Mouse (Mus musculus) midbrain, embryonic 15.5 days (tissue): ENCODE results near the gene Snx21. TPM values are rescaled to one million over a fixed set of nuclear protein-coding genes. Genes with fewer than 3 reads are reported as not detected.

Source experiments
- ATAC-seq: fragments of 200-750 bp; cut with Nextera tagmentation; replicated peaks from 2 replicates; pipeline ENCODE4 v1.8.0; 2017; ENCODE audit warnings: moderate TSS enrichment
- H3K27ac ChIP-seq: fragments of 300-500 bp; sonication (generic); 2 replicates; pipeline ENCODE4 v1.5.1; 2015; ENCODE audit warnings: mild to moderate bottlenecking, inconsistent platforms
- H3K27me3 ChIP-seq: fragments of 300-500 bp; sonication (generic); replicated peaks from 2 replicates; pipeline ENCODE4 v1.6.1; 2015; ENCODE audit warnings: inconsistent platforms
- H3K36me3 ChIP-seq: fragments of 300-500 bp; sonication (generic); replicated peaks from 2 replicates; pipeline ENCODE4 v1.6.1; 2015; ENCODE audit warnings: inconsistent platforms
- H3K4me1 ChIP-seq: fragments of 300-500 bp; sonication (generic); 2 replicates; pipeline ENCODE4 v1.6.1; 2015; ENCODE audit warnings: inconsistent platforms
- H3K4me2 ChIP-seq: fragments of 300-500 bp; sonication (generic); 2 replicates; pipeline ENCODE4 v1.6.1; 2015; ENCODE audit warnings: inconsistent platforms, mild to moderate bottlenecking, moderate library complexity
- H3K4me3 ChIP-seq: fragments of 300-500 bp; sonication (generic); 2 replicates; pipeline ENCODE4 v1.5.1; 2015; ENCODE audit warnings: mild to moderate bottlenecking, inconsistent platforms
- H3K9ac ChIP-seq: fragments of 300-500 bp; sonication (generic); 2 replicates; pipeline ENCODE4 v1.6.1; 2015; ENCODE audit warnings: mild to moderate bottlenecking, inconsistent platforms
- H3K9me3 ChIP-seq: fragments of 300-500 bp; sonication (generic); 2 replicates; pipeline ENCODE4 v1.6.1; 2016; ENCODE audit warnings: inconsistent platforms
- WGBS: fragments of 180-500 bp; shearing (Covaris S2); methylation state at CpG from one replicate; pipeline ENCODE4 v1.1.7; 2015; ENCODE audit warnings: mixed read lengths; 5-methylcytosine and 5-hydroxymethylcytosine counted together
- polyA plus RNA-seq: library from polyadenylated mRNA; unstranded; fragments of >200 nt; fragmentation: Nextera tagmentation; extraction: Ambion mirVana; gene quantifications from 2 replicates; pipeline ENCODE4 v1.2.1, GENCODE M21; 2015

Snx21 gene
- polyA plus RNA-seq, 1 experiment from 2014 or later = 34.8 TPM

DNA sequence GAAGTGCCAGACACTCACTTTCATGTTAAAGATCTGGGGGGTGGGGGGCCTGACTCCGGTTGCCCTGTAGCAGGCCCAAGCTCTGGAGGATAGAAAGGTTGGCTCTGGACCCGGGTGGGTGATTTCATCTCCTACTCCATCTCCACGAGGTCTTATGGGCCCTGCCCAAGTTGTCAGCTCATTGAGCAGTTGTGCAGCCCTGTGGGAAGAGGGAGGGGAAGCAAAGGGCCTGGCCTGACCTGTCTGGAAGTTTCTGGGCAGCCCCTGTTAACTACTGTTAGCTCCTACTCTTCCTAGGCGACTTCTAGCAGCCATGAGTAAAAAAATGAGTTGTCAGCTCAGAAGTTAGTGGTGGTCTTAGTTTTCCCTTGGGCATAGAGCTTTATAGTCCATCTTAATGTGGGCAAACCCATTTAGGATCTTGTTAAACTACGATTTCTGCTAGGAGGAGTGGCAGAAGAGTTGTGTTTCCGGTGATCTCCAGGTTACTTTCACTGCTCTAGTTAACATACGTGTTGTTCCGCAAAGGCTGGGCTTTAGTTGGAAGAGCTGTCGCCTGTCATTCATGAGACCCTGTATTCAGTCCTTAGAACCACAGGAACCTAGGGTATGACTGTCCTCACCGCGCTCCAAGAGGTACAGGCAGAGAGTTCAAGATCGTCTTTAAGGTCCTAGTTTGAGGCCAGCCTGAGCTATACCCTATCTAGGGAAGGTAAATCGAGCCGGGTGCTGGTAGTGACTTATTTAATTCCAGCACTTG is 12.2 kb upstream of the Snx21 start:
- Histone ChIP-seq H3K4me3 (no peak overlapping the region), H3K9me3 (no peaks in the 10 kb centered on the region), H3K4me2 (no peak overlapping the region), H3K36me3 (no peaks in the 10 kb centered on the region), H3K27me3 (no peaks in the 10 kb centered on the region), H3K9ac (no peak overlapping the region), H3K4me1 (peaks cover 17% of the 10 kb centered on the region), H3K27ac (no peak overlapping the region)
- WGBS = 79% methylated on average over 14 of the region's 14 CpGs
- no peak for ATAC-seq

DNA sequence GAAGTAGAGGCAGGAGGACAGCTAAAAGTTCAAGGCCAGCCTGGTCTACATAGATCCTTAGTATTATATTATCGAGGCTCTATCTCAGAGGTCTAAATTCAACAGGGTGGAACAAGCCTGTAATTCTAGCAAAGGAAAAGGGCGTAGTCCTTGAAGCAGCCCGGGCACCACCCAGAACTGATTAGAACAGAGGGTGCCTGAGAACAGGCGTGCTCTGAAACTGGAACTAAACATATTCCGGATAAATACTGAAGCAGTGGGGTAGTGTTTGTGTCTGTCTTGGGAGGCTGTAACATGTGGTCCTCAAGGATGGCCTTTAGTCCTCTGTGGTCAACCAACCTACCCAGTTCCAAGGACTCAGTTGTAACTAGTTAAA is 11.6 kb upstream of the Snx21 start:
- H3K9me3 ChIP-seq = no peaks in the 10 kb centered on the region
- peaks cover 17% of the 10 kb centered on the region for H3K4me1 ChIP-seq
- H3K36me3 ChIP-seq = no peaks in the 10 kb centered on the region
- no peak overlapping the region for H3K9ac ChIP-seq
- WGBS = 87% methylated on average over 5 of the region's 5 CpGs
- ATAC-seq = no peak
- no peak overlapping the region for H3K4me3 ChIP-seq
- no peak overlapping the region for H3K27ac ChIP-seq
- no peak overlapping the region for H3K4me2 ChIP-seq
- H3K27me3 ChIP-seq = no peaks in the 10 kb centered on the region

GRCm38 (mm10) chr2:164776130-164776529 is 9.5 kb upstream of the Snx21 start:
- Histone ChIP-seq H3K4me1 (peaks cover 2% of the 10 kb centered on the region), H3K36me3 (no peaks in the 10 kb centered on the region), H3K27ac (no peak overlapping the region), H3K27me3 (no peaks in the 10 kb centered on the region), H3K4me2 (no peak overlapping the region), H3K9me3 (no peaks in the 10 kb centered on the region), H3K9ac (no peak overlapping the region), H3K4me3 (no peak overlapping the region)
- ATAC-seq = no peak
- 91% methylated on average over 6 of the region's 6 CpGs for WGBS

DNA sequence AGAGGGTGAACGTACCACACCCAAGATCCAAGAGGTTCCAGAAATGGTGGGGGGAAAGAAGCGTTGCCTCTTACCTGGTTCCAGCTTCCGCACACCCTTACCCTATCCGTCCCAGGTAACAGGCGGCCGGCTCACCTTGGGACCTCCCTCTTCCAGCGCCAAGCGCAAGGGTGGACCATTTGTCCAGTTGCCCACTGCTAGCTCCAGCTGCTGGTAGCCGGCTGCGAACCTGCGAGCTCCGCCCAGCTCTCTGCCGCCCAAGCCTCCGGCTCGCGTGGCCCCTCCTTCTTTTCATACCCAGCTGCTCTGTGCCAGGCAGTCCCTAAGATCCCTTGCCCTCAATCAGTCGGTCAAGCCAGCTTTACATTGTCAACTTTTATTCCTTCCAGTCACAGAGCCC is 8.8 kb upstream of the Snx21 start:
- Histone ChIP-seq H3K27ac (no peak overlapping the region), H3K9ac (no peak overlapping the region)

DNA sequence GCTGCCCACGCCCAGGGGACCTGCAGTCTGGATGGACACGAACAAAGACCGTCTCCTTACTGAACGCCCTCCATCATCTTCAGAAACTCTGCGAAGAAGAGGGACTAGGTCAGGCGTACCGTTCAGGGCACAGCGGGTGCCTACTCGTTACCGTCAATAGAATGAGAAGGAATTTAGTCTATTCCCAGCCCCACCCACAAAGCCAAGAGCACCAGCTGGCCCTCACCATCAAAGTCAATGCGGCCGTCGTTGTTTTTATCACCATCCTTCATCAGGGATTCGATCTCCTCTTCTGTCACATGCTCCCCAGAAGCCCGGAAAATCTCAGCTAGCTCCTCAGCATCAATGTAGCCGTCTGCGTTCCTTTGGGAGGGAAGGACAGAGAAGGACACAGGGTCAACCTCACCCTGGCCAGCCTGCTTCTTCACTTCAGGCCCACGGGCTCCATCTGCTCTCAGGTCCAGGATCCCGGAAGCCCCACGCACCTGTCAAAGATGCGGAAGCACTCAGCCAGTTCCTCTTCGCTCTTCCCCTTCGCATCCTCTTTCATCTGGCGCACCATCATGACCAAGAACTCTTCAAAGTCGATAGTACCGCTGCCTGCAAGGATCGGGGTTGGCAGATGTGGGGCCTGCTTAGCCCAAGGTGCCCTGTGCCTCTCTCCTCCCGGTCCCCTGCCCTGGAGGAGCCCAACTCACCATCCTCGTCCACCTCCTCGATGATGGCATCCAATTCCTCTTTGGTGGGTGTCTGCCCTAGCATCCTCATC is 8.2 kb upstream of the Snx21 start:
- no peaks in the 10 kb centered on the region for H3K4me1 ChIP-seq
- no peak overlapping the region for H3K27ac ChIP-seq
- H3K4me3 ChIP-seq = no peak overlapping the region
- H3K9me3 ChIP-seq = no peaks in the 10 kb centered on the region
- no peaks in the 10 kb centered on the region for H3K36me3 ChIP-seq
- no peak overlapping the region for H3K9ac ChIP-seq
- WGBS = 85% methylated on average over 30 of the region's 30 CpGs
- H3K27me3 ChIP-seq = no peaks in the 10 kb centered on the region
- H3K4me2 ChIP-seq = no peak overlapping the region
- no peak for ATAC-seq

More for the DNA sequence above, 8.8 kb upstream of the Snx21 start:
- Histone ChIP-seq H3K4me2 (no peak overlapping the region), H3K9me3 (no peaks in the 10 kb centered on the region), H3K27me3 (no peaks in the 10 kb centered on the region), H3K4me3 (no peak overlapping the region), H3K36me3 (no peaks in the 10 kb centered on the region), H3K4me1 (no peaks in the 10 kb centered on the region)
- ATAC-seq = no peak
- WGBS = 70% methylated on average over 17 of the region's 17 CpGs

DNA sequence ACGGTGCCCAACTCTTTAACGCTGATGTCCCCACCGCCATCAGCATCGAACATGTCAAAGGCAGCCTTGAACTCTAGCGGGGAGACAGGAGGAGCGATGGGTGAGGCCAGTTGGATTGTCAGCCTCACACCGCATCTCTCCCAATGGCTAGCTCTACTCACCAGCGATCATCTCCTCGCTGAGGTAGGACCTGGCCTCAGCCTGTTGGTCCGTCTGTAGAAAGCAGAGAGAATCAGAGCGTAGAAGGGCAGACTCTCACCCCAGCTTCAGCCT is 7.7 kb upstream of the Snx21 start:
- WGBS = 90% methylated on average over 11 of the region's 11 CpGs
- Histone ChIP-seq H3K4me2 (no peak overlapping the region), H3K9me3 (no peaks in the 10 kb centered on the region), H3K9ac (no peak overlapping the region), H3K27me3 (no peaks in the 10 kb centered on the region), H3K36me3 (no peaks in the 10 kb centered on the region), H3K27ac (no peak overlapping the region), H3K4me1 (no peaks in the 10 kb centered on the region), H3K4me3 (no peak overlapping the region)
- no peak for ATAC-seq

- Histone ChIP-seq H3K4me2 (no peak overlapping the region), H3K36me3 (no peaks in the 10 kb centered on the region), H3K27me3 (no peaks in the 10 kb centered on the region), H3K27ac (no peak overlapping the region), H3K9ac (no peak overlapping the region), H3K4me1 (no peaks in the 10 kb centered on the region), H3K4me3 (no peak overlapping the region), H3K9me3 (no peaks in the 10 kb centered on the region)
- no peak for ATAC-seq
- 81% methylated on average over 7 of the region's 7 CpGs for WGBS
Observed at GRCm38 (mm10) chr2:164778809-164779208, 6.8 kb upstream of the Snx21 start.

DNA sequence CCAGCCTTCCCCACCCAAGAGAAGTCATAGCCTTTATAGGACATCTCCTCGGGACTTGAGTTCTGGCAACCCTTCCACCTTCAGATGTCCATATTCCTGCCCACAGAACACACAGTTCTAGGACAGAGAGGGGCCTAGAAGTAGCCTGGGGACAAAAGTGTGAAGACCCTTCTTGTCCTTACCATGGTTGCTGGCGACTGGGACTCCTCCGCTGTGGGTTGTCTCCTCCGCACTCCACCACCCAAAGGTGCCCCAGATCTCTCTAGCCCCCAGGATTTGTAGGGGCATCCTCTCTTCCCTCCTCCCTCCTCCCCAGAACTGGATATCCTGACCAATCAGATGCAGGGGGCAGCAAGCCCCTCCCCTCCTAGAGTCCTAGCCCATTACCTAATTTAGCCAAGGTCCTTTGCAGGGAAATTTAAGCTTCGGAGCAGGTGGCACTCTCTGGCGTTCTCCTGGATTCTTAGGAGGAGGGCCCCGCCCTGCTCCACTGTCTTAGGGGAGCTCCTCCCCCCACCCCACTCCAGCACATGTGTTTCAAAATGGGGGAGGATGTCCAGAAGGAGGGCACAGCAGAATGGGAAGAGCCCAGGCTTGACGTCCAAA is 6.0 kb upstream of the Snx21 start, which contains the start of gene Tnnc2:
Gene Tnnc2, minus strand, starts transcription at position 487 of the 606 bp plus-strand sequence.
- Histone ChIP-seq H3K4me3 (no peak within 1 kb of the TSS), H3K4me2 (no peak within 1 kb of the TSS), H3K9ac (no peak within 1 kb of the TSS), H3K27me3 (no peaks in the 10 kb centered on the region), H3K36me3 (no peaks in the 10 kb centered on the region), H3K27ac (no peak within 1 kb of the TSS), H3K9me3 (no peaks in the 10 kb centered on the region), H3K4me1 (peaks cover under 1% of the 10 kb centered on the region; the same call in 1 of the 2 replicates)
- WGBS = 71% methylated on average over 8 of the region's 8 CpGs
- no peak for ATAC-seq

DNA sequence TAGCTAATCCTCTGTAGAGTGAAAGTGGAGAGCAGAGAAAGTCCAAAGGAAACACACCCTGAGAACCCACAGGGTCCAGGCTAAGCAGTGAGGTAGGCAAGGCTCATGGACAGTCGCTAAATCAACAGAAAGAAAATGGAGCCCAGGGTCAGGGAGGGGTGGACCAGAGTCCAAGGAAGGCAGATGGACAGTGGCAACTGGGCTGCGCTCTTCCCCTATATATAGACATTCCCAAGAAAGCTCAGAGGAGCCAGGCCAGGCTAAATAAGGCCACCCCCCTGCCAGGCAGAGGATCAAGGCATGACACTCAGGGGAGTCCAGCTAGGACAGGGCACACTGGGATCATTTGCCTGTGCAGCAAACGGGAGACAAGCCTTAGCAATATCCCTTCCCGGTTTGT is 3.7 kb upstream of the Snx21 start:
- no peaks in the 10 kb centered on the region for H3K9me3 ChIP-seq
- WGBS = 70% methylated on average over 4 of the region's 4 CpGs
- no peak for ATAC-seq
- H3K4me1 ChIP-seq = peaks cover 16% of the 10 kb centered on the region
- no peaks in the 10 kb centered on the region for H3K36me3 ChIP-seq
- H3K27ac ChIP-seq = no peak overlapping the region
- H3K4me3 ChIP-seq = no peak overlapping the region
- H3K4me2 ChIP-seq = no peak overlapping the region
- no peaks in the 10 kb centered on the region for H3K27me3 ChIP-seq
- H3K9ac ChIP-seq = no peak overlapping the region

DNA sequence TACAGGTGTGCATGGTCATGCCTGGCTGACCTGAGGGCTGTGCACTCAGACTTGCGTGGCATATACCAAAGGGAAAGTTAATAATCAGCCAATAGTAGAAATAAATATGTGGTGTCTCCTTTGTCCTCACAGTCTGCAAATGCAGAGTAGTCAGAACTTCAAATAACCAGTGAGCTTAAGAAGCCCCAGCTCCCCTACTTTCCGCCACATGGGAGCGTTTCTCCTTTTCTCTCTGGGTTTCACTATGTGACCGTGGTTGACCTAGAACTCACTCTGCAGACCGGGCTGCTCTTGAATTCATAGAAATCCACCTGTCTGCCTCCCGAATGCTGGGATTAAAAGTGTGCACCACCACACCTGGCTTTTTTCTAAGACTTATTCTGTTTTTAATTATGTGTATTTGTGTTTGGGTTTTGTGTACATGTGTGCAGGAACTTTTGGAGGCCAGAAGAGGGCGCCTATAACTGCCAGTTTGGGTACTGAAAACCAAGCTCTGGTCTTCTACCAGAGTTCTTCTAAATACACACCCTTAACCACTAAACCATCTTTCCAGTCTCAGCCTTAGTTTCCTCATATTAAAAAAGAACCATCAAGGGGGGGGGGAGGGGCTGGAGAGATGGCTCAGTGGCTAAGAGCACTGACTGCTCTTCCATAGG is 1.6 kb upstream of the Snx21 start:
- H3K36me3 ChIP-seq = no peaks in the 10 kb centered on the region
- H3K4me1 ChIP-seq = peaks cover 24% of the 10 kb centered on the region
- no peaks in the 10 kb centered on the region for H3K27me3 ChIP-seq
- H3K9ac ChIP-seq = no peak overlapping the region
- H3K4me3 ChIP-seq = no peak overlapping the region
- no peaks in the 10 kb centered on the region for H3K9me3 ChIP-seq
- no peak for ATAC-seq
- no peak overlapping the region for H3K4me2 ChIP-seq
- H3K27ac ChIP-seq = no peak overlapping the region
- 80% methylated on average over 7 of the region's 7 CpGs for WGBS

DNA sequence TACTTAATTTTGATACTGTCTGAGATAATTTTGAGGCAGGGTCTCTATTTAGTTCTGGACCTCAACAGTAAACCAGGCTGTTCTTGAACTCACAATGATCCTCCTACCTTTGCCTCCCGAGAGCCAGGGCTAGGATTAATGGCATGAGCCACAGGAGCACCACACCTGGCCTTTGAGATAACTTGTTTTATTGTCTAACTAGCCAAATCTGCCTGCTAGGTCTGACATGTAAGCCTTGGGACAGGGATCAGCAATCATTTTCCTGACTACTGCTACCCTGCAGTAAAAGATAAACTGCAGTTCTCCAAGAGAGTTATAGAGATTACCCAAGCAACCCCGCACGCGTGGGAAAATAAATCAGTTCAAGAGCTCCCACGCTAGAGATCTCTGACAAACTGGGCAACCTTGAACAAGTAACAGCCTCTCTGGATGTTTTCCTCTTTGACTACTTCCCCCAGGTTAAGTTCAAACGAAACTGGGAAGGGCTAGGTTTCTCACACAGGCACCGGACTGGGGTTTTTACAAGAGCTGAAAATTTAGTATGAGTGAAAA is 678 bp upstream of the Snx21 start:
- H3K36me3 ChIP-seq = no peaks in the 10 kb centered on the region
- no peaks in the 10 kb centered on the region for H3K27me3 ChIP-seq
- ATAC-seq = no peak
- H3K9ac ChIP-seq = peak overlapping the region; percentile 67; the same call in 1 of the 2 replicates
- 17% methylated on average over 7 of the region's 7 CpGs for WGBS
- peak overlapping the region; percentile 71 for H3K27ac ChIP-seq
- no peaks in the 10 kb centered on the region for H3K9me3 ChIP-seq
- peaks cover 24% of the 10 kb centered on the region for H3K4me1 ChIP-seq
- H3K4me2 ChIP-seq = peak overlapping the region; percentile 88
- H3K4me3 ChIP-seq = peak overlapping the region; percentile 57

DNA sequence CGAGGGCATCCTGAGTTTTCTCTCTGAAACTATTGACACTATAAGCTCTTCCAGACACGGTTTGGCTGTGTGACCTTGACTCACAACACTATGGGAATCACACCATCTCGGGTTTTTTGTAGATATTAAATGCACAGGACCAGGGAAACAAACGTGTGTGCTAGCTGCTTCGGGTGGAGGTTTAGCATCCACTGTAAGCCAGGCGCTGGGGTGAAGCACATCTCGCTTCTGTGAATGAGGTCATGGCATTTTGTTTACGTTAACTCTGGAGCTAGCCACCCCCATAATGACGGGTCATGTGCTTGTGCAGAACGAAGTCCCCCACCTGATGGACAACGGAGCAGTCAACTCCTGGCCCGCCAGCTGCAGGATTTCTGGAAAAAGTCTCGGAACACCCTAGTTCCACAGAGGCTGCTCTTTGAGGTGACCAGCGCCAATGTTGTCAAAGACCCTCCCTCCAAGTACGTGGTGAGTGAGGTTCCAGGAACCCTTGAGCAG is 814 bp downstream of the Snx21 start:
- no peaks in the 10 kb centered on the region for H3K9me3 ChIP-seq
- H3K4me3 ChIP-seq = peak overlapping the region; percentile 57
- no peaks in the 10 kb centered on the region for H3K27me3 ChIP-seq
- H3K4me2 ChIP-seq = peak overlapping the region; percentile 88
- peaks cover 24% of the 10 kb centered on the region for H3K4me1 ChIP-seq
- peak overlapping the region; percentile 71 for H3K27ac ChIP-seq
- peak; percentile 19; the same call in 1 of the 2 replicates for ATAC-seq
- peak overlapping the region; percentile 67 for H3K9ac ChIP-seq
- H3K36me3 ChIP-seq = no peaks in the 10 kb centered on the region
- 11% methylated on average over 15 of the region's 15 CpGs for WGBS
